Mouse (Mus musculus) liver, adult 2 months (tissue): ENCODE results near the gene Adamts10. TPM values are rescaled to one million over a fixed set of nuclear protein-coding genes. Genes with fewer than 3 reads are reported as not detected.

ENCODE experiments used
- DNase-seq: peaks from one replicate; pipeline ENCODE4 v3.0.0-alpha.2; 2011; ENCODE audit warnings: low read depth, low spot score; ENCODE audit errors: extremely low read depth
- H3K27ac ChIP-seq: fragments of 200-500 bp; replicated peaks from 2 replicates; pipeline ENCODE4 v1.5.1; 2012; ENCODE audit warnings: low read depth, mild to moderate bottlenecking, control low read depth, inconsistent platforms, low read length; ENCODE audit not compliant: insufficient read depth
- H3K27me3 ChIP-seq: fragments of 200-500 bp; 2 replicates; pipeline ENCODE4 v1.6.1; 2012; ENCODE audit warnings: mild to moderate bottlenecking, moderate library complexity, low read length, inconsistent platforms; ENCODE audit not compliant: control insufficient read depth, insufficient read depth
- H3K36me3 ChIP-seq: fragments of 200-500 bp; 2 replicates; pipeline ENCODE4 v1.6.1; 2012; ENCODE audit warnings: low read length, inconsistent platforms; ENCODE audit not compliant: control insufficient read depth, insufficient read depth
- H3K4me1 ChIP-seq: fragments of 200-500 bp; 2 replicates; pipeline ENCODE4 v1.6.1; 2011; ENCODE audit warnings: low read length; ENCODE audit not compliant: control insufficient read depth, insufficient read depth
- H3K4me3 ChIP-seq: fragments of 200-500 bp; 2 replicates; pipeline ENCODE4 v1.5.1; 2011; ENCODE audit warnings: low read depth, mild to moderate bottlenecking, control low read depth, low read length, moderate library complexity; ENCODE audit not compliant: insufficient read depth
- H3K79me2 ChIP-seq: fragments of 200-500 bp; 2 replicates; pipeline ENCODE4 v1.6.1; 2012; ENCODE audit warnings: inconsistent platforms, mild to moderate bottlenecking, low read length, moderate library complexity; ENCODE audit not compliant: control insufficient read depth, insufficient read depth
- H3K9ac ChIP-seq: fragments of 200-500 bp; 2 replicates; pipeline ENCODE4 v1.6.1; 2012; ENCODE audit warnings: low read depth, mild to moderate bottlenecking, control low read depth, inconsistent platforms, low read length
- CTCF ChIP-seq: fragments of 200-500 bp; IDR thresholded peaks from 2 replicates; pipeline ENCODE4 v1.5.1; 2011; ENCODE audit warnings: low read depth, low read length, control low read depth
- POLR2A ChIP-seq: fragments of 200-500 bp; IDR thresholded peaks from 2 replicates; pipeline ENCODE4 v1.6.1; 2011; ENCODE audit warnings: low read length, control low read depth; ENCODE audit not compliant: insufficient read depth; ENCODE audit errors: extremely low read depth
- WGBS: fragments of 180-500 bp; shearing (Covaris S2); methylation state at CpG from one replicate; pipeline ENCODE4 v1.1.7; 2018; 5-methylcytosine and 5-hydroxymethylcytosine counted together
- polyA plus RNA-seq: library from polyadenylated mRNA; depleted of rRNA; stranded (reverse); fragments of >200 nt; gene quantifications from 2 replicates; pipeline ENCODE4 v1.2.3, GENCODE M21; 2012
- total RNA-seq: library from RNA; depleted of rRNA; stranded (reverse); fragments of >200 nt; gene quantifications from 2 replicates; pipeline ENCODE4 v1.2.3, GENCODE M21; 2014

Adamts10 gene
- total and polyA plus RNA-seq, 2 experiments = 6.5 to 8.6 TPM

GRCm38 (mm10) chr17:33494586-33494985 lies 29.4 kb upstream of the Adamts10 start:
- Histone ChIP-seq H3K27me3 (no peaks in the 10 kb centered on the region), H3K4me1 (no peaks in the 10 kb centered on the region), H3K36me3 (no peaks in the 10 kb centered on the region), H3K4me3 (no peak overlapping the region), H3K9ac (no peak overlapping the region), H3K79me2 (no peaks in the 10 kb centered on the region), H3K27ac (no peak overlapping the region)
- TF ChIP-seq POLR2A (no peak), CTCF (no peak)
- DNase-seq = no peak

DNA sequence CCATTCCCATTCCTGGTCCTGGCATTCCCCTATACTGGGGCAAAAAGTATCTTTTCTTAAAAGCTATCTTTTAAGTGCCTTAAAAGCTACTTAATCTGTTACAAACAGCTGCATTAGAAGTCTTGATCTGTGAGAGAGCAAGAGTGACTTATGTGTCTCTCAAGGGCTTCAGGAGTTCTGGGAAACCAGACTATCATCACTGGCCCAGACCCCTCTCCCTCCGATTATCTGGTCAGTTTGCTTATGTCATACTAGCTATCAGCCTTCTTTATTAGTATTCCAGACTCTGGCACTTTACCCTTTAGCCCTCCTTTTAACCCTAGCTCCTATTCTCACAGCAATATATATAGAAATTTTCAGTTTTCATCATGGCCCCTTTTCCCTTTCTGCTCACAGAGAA lies 25.1 kb upstream of the Adamts10 start:
- Histone ChIP-seq H3K9ac (no peak overlapping the region), H3K4me1 (peaks cover 3% of the 10 kb centered on the region; the same call in 1 of the 2 replicates), H3K36me3 (no peaks in the 10 kb centered on the region), H3K4me3 (no peak overlapping the region), H3K27ac (no peak overlapping the region), H3K27me3 (no peaks in the 10 kb centered on the region), H3K79me2 (no peaks in the 10 kb centered on the region)
- TF ChIP-seq POLR2A = no peak
- no peak for TF ChIP-seq CTCF
- no peak for DNase-seq
- 67% methylated on average over 1 of the region's 1 CpGs for WGBS

GRCm38 (mm10) chr17:33508386-33508785 lies 15.6 kb upstream of the Adamts10 start:
- no peak overlapping the region for H3K4me3 ChIP-seq
- DNase-seq = no peak
- H3K27ac ChIP-seq = no peak overlapping the region
- no peaks in the 10 kb centered on the region for H3K79me2 ChIP-seq
- H3K27me3 ChIP-seq = no peaks in the 10 kb centered on the region
- peaks cover 5% of the 10 kb centered on the region; the same call in 1 of the 2 replicates for H3K4me1 ChIP-seq
- no peaks in the 10 kb centered on the region for H3K36me3 ChIP-seq
- no peak for TF ChIP-seq POLR2A
- TF ChIP-seq CTCF = no peak
- H3K9ac ChIP-seq = no peak overlapping the region
- WGBS = 91% methylated on average over 1 of the region's 1 CpGs

DNA sequence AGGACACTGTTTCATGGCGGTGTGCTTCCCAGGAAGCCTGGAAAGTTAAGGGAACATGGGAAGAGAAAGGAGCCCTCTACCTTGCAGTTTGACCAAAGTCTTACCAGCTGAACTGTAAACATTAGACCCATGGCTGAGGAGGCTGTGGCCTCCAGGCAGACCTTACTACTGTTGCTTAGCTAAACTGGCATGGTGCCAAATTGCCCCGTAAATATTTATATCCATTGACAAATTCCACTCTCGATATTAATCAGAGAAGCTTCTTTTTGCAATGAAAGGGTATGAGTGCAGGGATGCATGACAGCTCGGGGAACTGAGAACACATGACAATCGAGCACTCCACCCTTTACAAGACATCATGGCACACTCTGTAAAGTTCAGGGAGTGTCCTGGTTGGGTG lies 13.8 kb upstream of the Adamts10 start:
- no peak overlapping the region for H3K4me3 ChIP-seq
- H3K36me3 ChIP-seq = no peaks in the 10 kb centered on the region
- 78% methylated on average over 5 of the region's 5 CpGs for WGBS
- no peak overlapping the region for H3K27ac ChIP-seq
- H3K79me2 ChIP-seq = no peaks in the 10 kb centered on the region
- H3K9ac ChIP-seq = no peak overlapping the region
- H3K4me1 ChIP-seq = no peaks in the 10 kb centered on the region
- DNase-seq = no peak
- TF ChIP-seq POLR2A (no peak), CTCF (no peak)
- no peaks in the 10 kb centered on the region for H3K27me3 ChIP-seq

DNA sequence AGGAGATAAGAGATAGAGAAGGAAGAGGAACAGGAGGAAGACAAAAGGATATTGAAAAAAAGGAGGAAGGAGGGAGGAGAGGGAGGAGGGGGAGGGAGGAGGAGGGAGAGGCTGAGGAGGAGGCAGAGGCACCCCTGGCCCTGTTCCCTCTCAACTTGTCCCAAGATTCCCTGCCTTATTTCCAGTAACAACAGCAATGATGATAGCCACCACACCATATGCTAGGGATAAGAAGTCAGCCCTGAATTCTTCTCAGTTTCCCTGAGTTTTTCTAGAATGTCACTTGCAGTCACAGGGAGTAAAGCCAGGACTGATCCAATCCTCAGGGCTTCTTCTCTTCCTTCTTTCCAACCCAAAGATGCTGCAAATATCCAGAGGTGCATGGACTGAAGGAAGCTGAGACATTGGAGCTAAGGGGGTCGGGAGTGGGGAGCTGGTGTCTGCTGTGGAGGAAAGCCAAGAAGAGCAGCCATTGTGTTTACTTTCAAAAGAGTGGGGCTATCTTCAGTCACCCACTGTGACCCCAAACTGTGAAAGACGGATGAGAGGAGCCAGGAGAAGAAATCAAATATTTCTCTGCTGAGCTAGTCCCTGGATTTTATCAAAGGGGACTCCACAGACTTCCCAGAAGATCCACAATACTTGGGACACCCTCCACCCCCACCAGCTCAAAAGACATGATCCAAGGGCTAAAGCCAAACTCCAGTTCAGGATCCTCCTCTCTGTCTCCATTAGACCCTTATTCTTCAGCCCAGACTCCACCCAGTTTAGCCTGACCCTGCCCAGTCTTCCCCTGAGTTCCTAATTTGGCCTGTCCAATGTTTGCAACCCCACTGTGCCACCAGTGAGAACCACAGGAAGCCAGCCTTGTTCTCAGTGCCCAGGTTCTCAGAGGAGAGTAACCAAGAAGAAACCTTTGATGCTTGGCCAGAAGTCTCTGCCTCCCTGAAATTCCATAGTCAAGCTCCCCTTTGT lies 11.3 kb upstream of the Adamts10 start:
- Histone ChIP-seq H3K79me2 (no peaks in the 10 kb centered on the region), H3K27me3 (no peaks in the 10 kb centered on the region), H3K4me3 (no peak overlapping the region), H3K27ac (0 out of 2 replicates have a peak overlapping the region, but pooled peaks have one; percentile 13), H3K9ac (no peak overlapping the region), H3K36me3 (no peaks in the 10 kb centered on the region), H3K4me1 (no peaks in the 10 kb centered on the region)
- WGBS = 34% methylated on average over 2 of the region's 2 CpGs
- no peak for DNase-seq
- no peak for TF ChIP-seq POLR2A
- TF ChIP-seq CTCF = no peak

- Histone ChIP-seq H3K9ac (no peak overlapping the region), H3K27ac (no peak overlapping the region), H3K4me1 (no peaks in the 10 kb centered on the region), H3K4me3 (no peak overlapping the region), H3K27me3 (peaks cover 2% of the 10 kb centered on the region; the same call in 1 of the 2 replicates), H3K36me3 (no peaks in the 10 kb centered on the region), H3K79me2 (no peaks in the 10 kb centered on the region)
- TF ChIP-seq POLR2A (no peak), CTCF (peak; percentile 31; the same call in 1 of the 2 replicates)
- DNase-seq = no peak
- WGBS = 82% methylated on average over 5 of the region's 5 CpGs
Observed at GRCm38 (mm10) chr17:33513874-33514273, 10.1 kb upstream of the Adamts10 start.
